Mouse (Mus musculus): ENCODE measurements around the gene St3gal5.

St3gal5 gene

GRCm38 (mm10) chr6:72132671-72133214, 35.4 kb downstream of the St3gal5 start:
- CTCF ChIA-PET = interaction anchor here (0.7 kb wide), 1 partner anchor 65 kb away, joined by 3 read pairs; no protein-coding TSS in a partner anchor

DNA sequence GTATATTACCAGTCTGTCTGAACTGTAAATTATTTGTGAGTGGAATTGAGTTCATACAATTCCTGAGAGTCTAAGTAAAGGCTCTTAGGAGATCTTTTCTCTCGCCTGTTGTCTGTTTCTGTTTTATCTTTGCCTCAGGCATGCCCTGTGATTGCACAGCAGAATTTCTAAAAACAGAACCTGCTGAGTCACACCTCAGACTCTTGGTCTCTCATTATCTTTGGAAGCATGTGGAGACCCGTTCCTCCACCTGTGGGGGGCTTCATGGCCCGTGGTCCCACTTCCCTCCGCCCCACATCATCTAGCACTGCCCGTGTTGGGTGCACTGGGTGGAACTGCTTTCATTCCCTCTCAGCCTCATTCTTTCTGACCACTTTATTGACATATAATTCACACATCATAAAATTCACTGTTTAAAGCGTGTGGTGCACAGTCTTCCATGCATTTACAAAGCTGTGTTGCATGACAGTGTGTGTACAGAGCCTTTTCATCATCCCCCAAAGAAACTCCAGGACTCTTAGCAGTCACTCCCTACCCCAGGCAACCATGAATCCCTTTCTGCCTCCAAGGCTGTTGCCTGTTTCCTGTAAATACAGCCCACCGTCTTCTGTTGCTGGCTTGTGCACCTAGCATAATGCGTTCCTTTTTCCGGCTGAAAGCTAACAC, 37.6 kb downstream of the St3gal5 start:
- CTCF ChIA-PET = interaction anchor here (0.6 kb wide), 1 partner anchor 11 kb away, joined by 6 read pairs; no protein-coding TSS in a partner anchor

- CTCF ChIA-PET = no interaction called here
Measured at GRCm38 (mm10) chr6:72136016-72136415, 38.6 kb downstream of the St3gal5 start.

DNA sequence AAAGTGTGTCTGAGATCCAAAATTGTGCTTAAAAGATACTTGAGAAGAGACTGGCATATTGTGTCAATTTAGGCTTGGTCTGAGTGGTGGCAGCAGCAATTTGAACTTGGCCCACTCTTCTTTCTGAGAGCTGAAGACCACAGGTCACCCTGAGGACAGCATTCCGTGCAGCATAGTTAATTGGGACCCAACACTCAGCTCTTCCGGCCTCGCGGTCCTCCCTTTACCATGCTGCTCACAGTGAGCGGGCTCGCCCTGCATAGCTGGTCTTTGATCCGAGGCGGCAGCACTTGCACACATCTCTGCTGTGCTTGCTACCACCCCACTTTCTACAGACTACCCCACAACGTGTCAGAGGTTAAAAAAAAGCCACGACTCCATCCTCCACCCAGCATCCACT, 39.2 kb downstream of the St3gal5 start:
- CTCF ChIA-PET = no interaction called here

- CTCF ChIA-PET = no interaction called here
Measured at GRCm38 (mm10) chr6:72139508-72140193, 42.3 kb downstream of the St3gal5 start.

DNA sequence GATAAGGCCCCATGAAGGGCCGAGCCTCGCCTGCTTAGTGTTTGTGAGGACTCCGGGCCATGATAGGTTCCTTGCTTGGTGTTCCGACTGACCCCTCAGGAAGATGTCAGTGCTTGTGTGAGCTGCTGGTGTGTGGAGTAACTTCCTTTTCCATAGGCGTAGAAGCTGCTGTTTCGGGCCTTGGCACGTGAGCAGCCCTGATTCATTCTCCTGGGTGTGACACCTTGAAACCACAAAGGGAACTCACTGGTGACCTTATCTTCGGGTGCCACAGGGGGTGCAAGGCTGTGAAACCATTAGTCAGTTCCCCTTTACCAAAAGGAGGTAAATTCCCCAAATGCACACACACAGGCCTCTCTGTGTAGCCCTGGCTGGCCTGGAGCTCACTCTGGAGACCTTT, 43.0 kb downstream of the St3gal5 start:
- CTCF ChIA-PET = interaction anchor here (0.8 kb wide), 1 partner anchor 12 kb away, joined by 3 read pairs; no protein-coding TSS in a partner anchor

DNA sequence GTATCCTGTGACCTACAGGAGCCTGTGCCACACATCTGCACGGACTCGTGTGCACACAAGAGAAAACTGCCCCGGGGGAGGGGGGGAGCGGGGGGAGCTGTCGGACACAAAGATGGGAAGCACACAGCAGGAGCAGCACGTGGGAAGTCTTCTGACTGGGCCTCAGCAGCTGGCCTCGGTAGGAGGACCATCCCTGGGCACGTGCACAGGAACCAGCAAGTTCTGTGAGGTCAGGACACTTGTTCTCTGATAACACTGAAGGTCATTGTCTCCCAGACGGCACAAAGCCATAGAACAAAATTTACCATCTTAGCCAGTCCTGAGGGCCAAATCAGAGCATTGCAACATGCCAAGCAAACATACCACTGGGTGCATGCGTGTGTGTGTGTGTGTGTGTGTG, 43.8 kb downstream of the St3gal5 start:
- CTCF ChIA-PET = no interaction called here

DNA sequence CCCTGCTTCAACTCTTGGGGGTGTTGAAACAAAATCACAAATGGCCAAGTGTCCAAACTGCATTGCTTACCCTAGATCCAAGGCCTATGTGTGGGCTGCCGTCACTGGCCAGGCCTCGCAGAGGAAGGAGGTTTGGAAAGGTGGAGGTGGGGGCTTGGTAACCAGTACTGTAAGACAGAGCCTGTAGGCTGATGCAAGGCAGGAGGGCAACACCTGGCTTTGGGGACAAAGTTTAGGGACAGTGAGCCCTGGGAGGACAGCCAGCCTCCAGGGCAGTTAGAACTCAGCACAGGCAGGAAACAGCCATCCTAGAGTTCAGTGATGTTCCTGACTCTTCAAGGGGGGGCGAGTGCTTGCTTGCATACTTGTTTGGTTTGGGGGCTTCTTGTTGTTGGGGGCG, 45.2 kb downstream of the St3gal5 start:
- CTCF ChIA-PET = interaction anchor here (0.7 kb wide), 1 partner anchor 11 kb away, joined by 3 read pairs; no protein-coding TSS in a partner anchor

- CTCF ChIA-PET = no interaction called here
Measured at GRCm38 (mm10) chr6:72144353-72144752, 47.0 kb downstream of the St3gal5 start.

DNA sequence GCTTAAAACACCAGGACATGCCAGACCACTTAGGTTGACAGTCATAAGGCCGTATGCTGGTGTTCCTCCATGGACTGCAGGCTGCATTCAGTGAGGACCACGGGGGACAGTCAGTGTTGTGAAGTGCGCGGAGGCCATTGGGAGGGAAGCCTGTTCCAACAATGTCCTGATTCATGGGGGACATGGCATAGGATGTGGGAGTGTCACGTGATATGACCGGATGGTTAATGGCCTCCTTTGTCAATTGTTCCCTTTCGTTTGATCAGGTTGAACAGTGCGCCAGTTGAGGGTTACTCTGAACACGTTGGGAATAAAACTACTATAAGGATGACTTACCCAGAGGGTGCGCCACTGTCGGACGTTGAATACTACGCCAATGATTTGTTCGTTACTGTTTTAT, 49.4 kb downstream of the St3gal5 start:
- CTCF ChIA-PET = no interaction called here

GRCm38 (mm10) chr6:72148721-72149120, 51.3 kb downstream of the St3gal5 start:
- CTCF ChIA-PET = no interaction called here

- CTCF ChIA-PET = no interaction called here
Measured at GRCm38 (mm10) chr6:72149797-72150196, 52.4 kb downstream of the St3gal5 start.

DNA sequence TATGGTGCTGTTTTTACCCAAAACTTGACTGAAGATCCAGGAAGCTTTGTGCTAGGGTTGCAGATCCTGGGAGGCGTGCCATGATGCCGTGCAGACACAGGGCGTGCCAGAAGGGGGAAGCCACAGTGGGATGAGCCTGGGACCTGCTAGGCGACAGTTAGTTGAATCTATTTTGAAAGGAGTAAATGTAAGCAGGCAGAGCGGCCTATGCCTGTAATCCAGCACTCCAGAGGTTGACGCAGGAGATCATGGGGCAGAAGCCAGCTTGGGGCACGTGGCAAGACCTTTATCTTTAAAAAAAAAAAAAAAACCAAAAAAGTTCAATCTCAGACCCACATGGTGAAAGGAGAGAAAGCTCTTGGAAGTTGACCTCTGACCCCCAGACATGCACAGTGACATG, 55.3 kb downstream of the St3gal5 start:
- CTCF ChIA-PET = interaction anchor here (0.9 to 1.2 kb wide), 2 partner anchors 11 to 12 kb away, joined by 3 read pairs; no protein-coding TSS in a partner anchor

DNA sequence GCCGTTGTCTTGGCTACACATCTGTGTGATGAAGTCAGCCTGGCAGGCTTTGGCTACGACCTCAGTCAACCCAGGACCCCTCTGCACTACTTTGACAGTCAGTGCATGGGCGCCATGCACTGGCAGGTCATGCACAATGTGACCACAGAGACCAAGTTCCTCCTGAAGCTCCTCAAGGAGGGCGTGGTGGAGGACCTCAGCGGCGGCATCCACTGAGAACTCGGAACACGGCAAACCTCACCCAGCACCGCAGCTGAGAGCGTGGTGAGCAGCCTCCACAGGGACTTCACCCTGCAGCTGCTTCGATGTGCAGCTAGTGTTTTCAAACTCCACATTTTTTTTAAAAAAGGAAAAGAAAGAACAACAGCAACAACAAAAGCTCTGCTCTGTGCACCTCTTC, 56.1 kb downstream of the St3gal5 start:
- CTCF ChIA-PET = interaction anchor here (1.0 to 1.2 kb wide), 2 partner anchors 11 kb away, joined by 3 to 4 read pairs; no protein-coding TSS in a partner anchor

GRCm38 (mm10) chr6:72154008-72154407, 56.6 kb downstream of the St3gal5 start:
- CTCF ChIA-PET = interaction anchor here (1.0 to 1.2 kb wide), 2 partner anchors 11 to 12 kb away, joined by 3 to 4 read pairs; no protein-coding TSS in a partner anchor

- CTCF ChIA-PET = interaction anchor here (0.6 kb wide), 1 partner anchor 246 kb away, joined by 3 read pairs; the partner anchor contains the start of genes Polr1a and Ptcd3
Measured at GRCm38 (mm10) chr6:72154938-72155531, 57.6 kb downstream of the St3gal5 start.

DNA sequence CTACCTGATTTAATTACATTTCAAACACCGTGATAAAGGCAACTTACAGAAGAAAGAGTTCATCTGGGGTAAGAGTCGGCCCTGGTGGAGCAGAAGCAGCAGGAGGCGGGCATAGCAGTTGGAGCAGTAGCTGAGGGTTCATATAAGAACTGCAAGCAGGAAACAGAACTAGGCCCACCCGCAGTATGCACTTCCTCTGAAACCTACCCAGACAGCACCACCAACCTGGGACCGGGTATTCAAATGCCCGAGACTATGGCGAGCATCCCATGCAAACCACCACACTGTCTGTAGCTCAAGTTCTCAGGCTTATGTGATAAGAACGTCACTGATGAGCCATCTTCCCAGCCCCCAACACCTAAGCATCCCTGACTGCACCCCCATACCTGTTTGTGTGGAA, 58.3 kb downstream of the St3gal5 start:
- CTCF ChIA-PET = no interaction called here

DNA sequence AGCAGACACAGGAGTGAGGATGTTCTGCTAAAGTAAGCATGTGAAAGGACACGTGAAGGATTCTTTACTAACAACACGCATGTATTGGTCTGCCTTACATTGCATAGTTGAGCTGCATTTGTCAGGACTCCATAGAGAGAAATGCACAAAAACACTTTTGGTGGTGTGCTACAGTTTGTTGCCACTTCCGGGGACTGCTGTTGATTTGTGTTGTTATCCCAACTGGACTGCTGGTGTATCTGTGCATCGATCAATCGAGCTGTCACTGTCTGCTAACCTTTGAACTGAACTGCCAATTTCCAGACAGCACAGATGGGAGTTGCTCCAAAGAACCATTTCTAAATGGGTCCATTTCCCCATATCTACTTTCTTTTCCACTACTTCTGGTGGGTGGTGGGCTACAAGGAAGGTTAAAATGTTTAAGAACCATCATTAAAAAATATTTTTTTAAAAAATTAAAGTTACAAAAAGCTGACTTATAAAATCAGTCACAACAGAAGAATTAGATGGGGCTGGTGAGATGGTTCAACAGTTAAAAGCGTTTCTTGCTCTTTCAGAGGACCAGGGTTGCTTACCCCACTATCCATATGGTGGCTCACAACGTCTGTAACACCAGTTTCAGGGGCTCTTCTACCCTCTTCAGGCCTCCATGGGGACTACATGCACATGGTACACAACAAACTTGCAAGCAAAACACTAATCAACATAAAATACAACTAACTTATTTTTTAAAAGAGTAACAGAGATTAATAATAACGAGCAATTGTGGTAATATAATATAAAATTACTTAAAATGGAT, 61.8 kb downstream of the St3gal5 start:
- CTCF ChIA-PET = no interaction called here

DNA sequence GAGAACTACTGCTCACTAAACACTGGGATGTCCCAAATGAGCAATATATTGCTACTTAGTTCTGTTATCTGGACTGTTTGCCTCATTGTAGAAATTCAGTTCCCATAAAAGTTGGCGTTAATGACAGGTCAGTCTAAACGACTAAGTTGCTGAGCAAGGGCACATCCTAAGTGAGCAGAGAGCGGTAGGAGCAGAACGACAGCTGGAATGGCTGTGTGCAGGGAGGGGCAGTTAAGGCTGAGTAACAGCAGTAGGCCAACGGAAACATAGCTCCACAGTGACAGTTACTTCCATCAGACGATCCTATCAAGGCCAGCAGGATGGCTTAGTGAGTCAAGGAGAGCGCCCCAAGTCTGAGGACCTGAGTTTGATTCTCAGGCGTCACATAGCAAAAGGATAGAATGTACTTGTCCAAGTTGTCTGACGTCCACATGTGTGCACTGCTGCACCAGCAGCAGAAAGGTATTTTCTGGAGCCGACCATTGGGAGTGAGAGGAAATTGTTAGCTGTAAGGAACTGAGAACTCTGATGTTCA, 62.5 kb downstream of the St3gal5 start:
- CTCF ChIA-PET = no interaction called here

GRCm38 (mm10) chr6:72160991-72161390, 63.6 kb downstream of the St3gal5 start:
- CTCF ChIA-PET = no interaction called here

GRCm38 (mm10) chr6:72161751-72162150, 64.4 kb downstream of the St3gal5 start:
- CTCF ChIA-PET = no interaction called here
